Mouse (Mus musculus): ENCODE measurements at regions not wholly inside any gene's neighbourhood (a gene's known extent, or its start where the extent isn't known, plus 50 kb on each side); places are given as distances from the start of the nearest gene placed in this dataset.

GRCm38 (mm10) chr10:50297547-50297946 is 294.9 kb upstream of the Ascc3 start:
- Histone ChIP-seq H3K4me3 (replicated peaks; ENCODE audit: low read depth, low read length) (no peak overlapping the region), H3K9ac (replicated peaks; ENCODE audit: low read length) (no peak overlapping the region), H3K9me3 (ENCODE audit: control insufficient read depth, low read length) (no peaks in the 10 kb centered on the region), H3K36me3 (ENCODE audit: control insufficient read depth, insufficient read depth, low read length) (no peaks in the 10 kb centered on the region), H3K4me1 (ENCODE audit: control insufficient read depth, insufficient read depth, low read length) (no peaks in the 10 kb centered on the region), H3K27me3 (ENCODE audit: control insufficient read depth, insufficient read depth, low read length) (no peaks in the 10 kb centered on the region), H3K4me2 (ENCODE audit: low read length) (no peak overlapping the region), H3K27ac (replicated peaks; ENCODE audit: low read depth, low read length) (no peak overlapping the region)
- WGBS: 87% methylated on average over 2 of the region's 2 CpGs
- ATAC-seq (ENCODE audit: low FRiP score, low TSS enrichment) (no peak), DNase-seq (no peak)

- H3K9me3 ChIP-seq (ENCODE audit: control insufficient read depth, low read length): no peaks in the 10 kb centered on the region
- DNase-seq (no peak), ATAC-seq (ENCODE audit: low FRiP score, low TSS enrichment) (0 out of 2 replicates have a peak, but pooled peaks have one; percentile 17)
- H3K4me2 ChIP-seq (ENCODE audit: low read length): no peak overlapping the region
- no peak overlapping the region for H3K9ac ChIP-seq (replicated peaks; ENCODE audit: low read length)
- H3K27ac ChIP-seq (replicated peaks; ENCODE audit: low read depth, low read length): no peak overlapping the region
- no peaks in the 10 kb centered on the region for H3K36me3 ChIP-seq (ENCODE audit: control insufficient read depth, insufficient read depth, low read length)
- H3K4me1 ChIP-seq (ENCODE audit: control insufficient read depth, insufficient read depth, low read length): no peaks in the 10 kb centered on the region
- H3K4me3 ChIP-seq (replicated peaks; ENCODE audit: low read depth, low read length): no peak overlapping the region
- no peaks in the 10 kb centered on the region for H3K27me3 ChIP-seq (ENCODE audit: control insufficient read depth, insufficient read depth, low read length)
These were observed 280.5 kb upstream of the Ascc3 start for GRCm38 (mm10) chr10:50311989-50312388.

- no peak overlapping the region for H3K9ac ChIP-seq (replicated peaks; ENCODE audit: low read length)
- H3K36me3 ChIP-seq (ENCODE audit: control insufficient read depth, insufficient read depth, low read length): no peaks in the 10 kb centered on the region
- H3K27me3 ChIP-seq (ENCODE audit: control insufficient read depth, insufficient read depth, low read length): no peaks in the 10 kb centered on the region
- no peak overlapping the region for H3K27ac ChIP-seq (replicated peaks; ENCODE audit: low read depth, low read length)
- ATAC-seq (ENCODE audit: low FRiP score, low TSS enrichment): no peak
- no peaks in the 10 kb centered on the region for H3K9me3 ChIP-seq (ENCODE audit: control insufficient read depth, low read length)
- no peaks in the 10 kb centered on the region for H3K4me1 ChIP-seq (ENCODE audit: control insufficient read depth, insufficient read depth, low read length)
- WGBS: 82% methylated on average over 7 of the region's 9 CpGs
- H3K4me3 ChIP-seq (replicated peaks; ENCODE audit: low read depth, low read length): no peak overlapping the region
- no peak overlapping the region for H3K4me2 ChIP-seq (ENCODE audit: low read length)
- no peak for DNase-seq
These were observed 279.9 kb upstream of the Ascc3 start for GRCm38 (mm10) chr10:50312591-50312990.
